Mouse (Mus musculus) hindbrain, embryonic 16.5 days (tissue): ENCODE results near the gene Epha2. TPM values are rescaled to one million over a fixed set of nuclear protein-coding genes. Genes with fewer than 3 reads are reported as not detected.

ENCODE experiments used
- ATAC-seq: fragments of 200-750 bp; cut with Nextera tagmentation; 2 replicates; pipeline ENCODE4 v1.8.0; 2017; ENCODE audit warnings: moderate TSS enrichment, moderate library complexity
- H3K27ac ChIP-seq: fragments of 300-500 bp; sonication (generic); 2 replicates; pipeline ENCODE4 v1.5.1; 2014; ENCODE audit warnings: low read depth, mild to moderate bottlenecking, control low read depth, low read length, moderate library complexity
- H3K27me3 ChIP-seq: fragments of 300-500 bp; sonication (generic); replicated peaks from 2 replicates; pipeline ENCODE4 v1.6.1; 2014; ENCODE audit warnings: low read length; ENCODE audit not compliant: control insufficient read depth, insufficient read depth
- H3K36me3 ChIP-seq: fragments of 300-500 bp; sonication (generic); 2 replicates; pipeline ENCODE4 v1.6.1; 2014; ENCODE audit warnings: mild to moderate bottlenecking, low read length, moderate library complexity, mixed read lengths; ENCODE audit not compliant: control insufficient read depth, insufficient read depth
- H3K4me1 ChIP-seq: fragments of 300-500 bp; sonication (generic); 2 replicates; pipeline ENCODE4 v1.6.1; 2014; ENCODE audit warnings: low read depth, low read length; ENCODE audit not compliant: control insufficient read depth, insufficient read depth
- H3K4me2 ChIP-seq: fragments of 300-500 bp; sonication (generic); 2 replicates; pipeline ENCODE4 v1.6.1; 2014; ENCODE audit warnings: mild to moderate bottlenecking, low read length, control low read depth, moderate library complexity
- H3K4me3 ChIP-seq: fragments of 300-500 bp; sonication (generic); 2 replicates; pipeline ENCODE4 v1.5.1; 2014; ENCODE audit warnings: mild to moderate bottlenecking, low read length, control low read depth, moderate library complexity
- H3K9ac ChIP-seq: fragments of 300-500 bp; sonication (generic); 2 replicates; pipeline ENCODE4 v1.6.1; 2014; ENCODE audit warnings: low read depth, mild to moderate bottlenecking, control low read depth, low read length, moderate library complexity
- H3K9me3 ChIP-seq: fragments of 300-500 bp; sonication (generic); 2 replicates; pipeline ENCODE4 v1.6.1; 2014; ENCODE audit warnings: mild to moderate bottlenecking, low read length, moderate library complexity; ENCODE audit not compliant: control insufficient read depth
- WGBS: fragments of 180-500 bp; shearing (Covaris S2); extraction: QIAGEN DNeasy Blood & Tissue Kit; methylation state at CpG from one replicate; pipeline ENCODE4 v1.1.7; 2014; 5-methylcytosine and 5-hydroxymethylcytosine counted together
- polyA plus RNA-seq: library from polyadenylated mRNA; unstranded; fragments of >200 nt; fragmentation: Nextera tagmentation; extraction: Ambion mirVana; gene quantifications from 2 replicates; pipeline ENCODE4 v1.2.1, GENCODE M21; 2015

The Epha2 gene
- 1.1 TPM in 2 replicates for polyA plus RNA-seq

DNA sequence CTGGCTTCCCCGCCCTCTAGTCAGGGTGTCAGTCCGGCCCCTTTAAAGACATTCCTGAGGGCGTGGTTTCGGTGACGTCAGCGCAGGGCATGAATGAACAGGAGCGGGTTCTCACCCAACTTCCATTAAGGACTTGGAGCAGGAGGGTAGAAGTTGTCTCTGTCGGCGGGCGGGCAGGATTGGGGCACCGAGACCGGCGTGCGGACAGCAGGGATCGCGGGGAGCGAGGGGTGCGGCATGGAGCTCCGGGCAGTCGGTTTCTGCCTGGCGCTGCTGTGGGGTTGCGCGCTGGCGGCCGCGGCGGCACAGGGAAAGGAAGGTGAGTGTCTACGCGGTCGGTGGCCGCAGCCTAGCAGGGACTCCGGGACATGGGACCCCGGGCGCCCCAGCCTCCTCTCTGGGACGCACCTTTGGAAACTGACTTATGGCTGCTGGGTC, at the start of gene Epha2:
Gene Epha2 (plus strand): TSS at position 125 of the 438 bp plus-strand sequence.
- WGBS, result under 1% methylated on average over 35 of the region's 35 CpGs
- no peaks in the 10 kb centered on the region for H3K36me3 ChIP-seq
- H3K9me3 ChIP-seq, result no peaks in the 10 kb centered on the region
- H3K27ac ChIP-seq, result no peak within 1 kb of the TSS
- H3K4me2 ChIP-seq, result peak within 1 kb of the TSS; percentile 90
- H3K4me3 ChIP-seq, result peak within 1 kb of the TSS; percentile 70
- H3K9ac ChIP-seq, result peak within 1 kb of the TSS; percentile 66
- ATAC-seq, result peak; percentile 69
- H3K27me3 ChIP-seq, result peaks cover 16% of the 10 kb centered on the region
- peaks cover 8% of the 10 kb centered on the region for H3K4me1 ChIP-seq

DNA sequence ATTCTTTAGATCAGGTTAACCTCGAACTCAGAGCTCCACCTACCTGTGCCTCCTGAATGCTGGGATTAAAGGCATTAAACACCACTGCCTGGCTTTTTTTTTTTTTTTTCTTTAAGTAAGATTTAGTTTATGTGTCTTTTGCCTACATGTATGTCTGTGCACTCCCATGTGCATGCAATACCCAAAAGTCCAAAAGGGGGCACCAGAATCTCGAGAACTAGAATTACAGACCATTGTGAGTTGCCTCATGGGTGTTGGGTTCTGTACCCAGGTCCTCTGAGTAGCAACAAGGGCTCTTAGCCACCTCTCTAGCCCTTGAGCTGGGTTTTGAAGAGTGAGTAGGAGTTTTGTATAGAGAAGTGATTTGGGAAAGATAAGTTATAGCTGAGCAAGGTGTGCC, 48.4 kb upstream of the Epha2 start:
- 82% methylated on average over 2 of the region's 2 CpGs for WGBS
- no peak for ATAC-seq
- Histone ChIP-seq H3K27me3 (peaks cover 20% of the 10 kb centered on the region), H3K4me2 (no peak overlapping the region), H3K36me3 (no peaks in the 10 kb centered on the region), H3K27ac (no peak overlapping the region), H3K9ac (no peak overlapping the region), H3K9me3 (no peaks in the 10 kb centered on the region), H3K4me1 (peaks cover 3% of the 10 kb centered on the region), H3K4me3 (no peak overlapping the region)

DNA sequence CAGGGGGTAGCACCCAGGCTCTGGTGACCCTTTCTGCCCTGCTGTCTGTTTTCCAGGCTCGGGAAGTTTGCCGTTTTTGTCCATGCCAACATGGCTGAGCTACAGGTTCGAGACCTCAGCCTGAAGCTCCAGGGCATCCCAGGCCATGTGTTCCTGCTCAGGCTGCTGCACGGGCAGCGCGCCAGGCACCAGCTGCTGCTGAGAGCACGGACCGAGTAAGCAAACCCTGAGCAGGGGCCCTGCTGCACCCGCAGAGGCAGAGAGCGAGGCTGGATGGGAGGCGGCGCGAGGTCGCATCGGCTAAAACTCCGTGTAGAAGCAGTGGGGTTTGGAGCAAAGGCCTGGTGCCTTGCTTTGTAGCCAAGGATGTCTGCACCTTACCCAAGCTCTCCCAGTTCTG, 46.8 kb upstream of the Epha2 start:
- H3K27ac ChIP-seq, result no peak overlapping the region
- no peak overlapping the region for H3K9ac ChIP-seq
- H3K36me3 ChIP-seq, result no peaks in the 10 kb centered on the region
- no peak overlapping the region for H3K4me3 ChIP-seq
- H3K9me3 ChIP-seq, result no peaks in the 10 kb centered on the region
- WGBS, result 60% methylated on average over 16 of the region's 16 CpGs
- no peak overlapping the region for H3K4me2 ChIP-seq
- H3K27me3 ChIP-seq, result peaks cover 4% of the 10 kb centered on the region
- 0 out of 2 replicates have a peak, but pooled peaks have one; percentile 48 for ATAC-seq
- H3K4me1 ChIP-seq, result no peaks in the 10 kb centered on the region

DNA sequence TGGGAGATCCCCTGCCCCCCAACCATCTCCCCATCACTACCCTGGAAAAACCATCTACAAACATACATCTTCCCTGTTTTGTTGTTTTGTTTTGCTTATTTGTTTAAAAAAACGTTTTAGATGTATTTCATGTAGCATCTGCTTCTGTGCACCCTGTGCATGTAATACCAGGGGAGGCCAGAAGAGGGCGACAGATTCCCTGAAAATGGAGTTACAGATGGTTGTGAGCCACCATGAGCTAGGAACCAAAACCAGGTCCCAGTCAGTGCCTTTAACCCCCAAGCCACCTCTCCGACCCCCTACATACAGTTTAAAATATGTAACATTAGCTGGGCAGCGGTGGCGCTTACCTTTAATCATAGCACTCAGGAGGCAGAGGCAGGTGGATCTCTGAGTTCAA, 43.6 kb upstream of the Epha2 start:
- Histone ChIP-seq H3K4me2 (no peak overlapping the region), H3K27me3 (no peaks in the 10 kb centered on the region), H3K36me3 (no peaks in the 10 kb centered on the region), H3K9me3 (no peaks in the 10 kb centered on the region), H3K27ac (no peak overlapping the region), H3K4me1 (no peaks in the 10 kb centered on the region), H3K4me3 (no peak overlapping the region), H3K9ac (no peak overlapping the region)
- no peak for ATAC-seq
- 70% methylated on average over 5 of the region's 5 CpGs for WGBS

DNA sequence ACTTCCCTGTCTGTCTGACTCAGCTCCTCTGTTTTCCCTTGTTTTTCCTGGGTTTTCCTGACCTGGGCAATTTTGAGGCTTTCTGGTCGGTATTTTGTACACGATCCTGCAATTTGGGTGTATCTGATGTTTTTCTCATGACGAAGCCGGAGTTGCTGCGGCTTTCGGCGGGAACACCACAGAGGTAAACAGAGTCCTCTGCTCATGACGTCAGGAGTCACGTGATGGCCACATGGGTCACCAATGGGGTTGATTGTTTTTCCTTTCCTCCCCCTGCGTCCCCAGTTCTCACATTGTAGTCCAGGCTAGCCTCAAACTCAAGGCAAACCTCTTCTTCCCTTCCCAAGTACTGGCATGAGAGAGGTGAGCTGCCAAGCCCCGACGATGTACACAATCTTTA, 41.6 kb upstream of the Epha2 start:
- Histone ChIP-seq H3K9me3 (no peaks in the 10 kb centered on the region), H3K9ac (no peak overlapping the region), H3K27ac (no peak overlapping the region), H3K27me3 (no peaks in the 10 kb centered on the region), H3K36me3 (no peaks in the 10 kb centered on the region), H3K4me3 (no peak overlapping the region), H3K4me1 (no peaks in the 10 kb centered on the region), H3K4me2 (no peak overlapping the region)
- 86% methylated on average over 12 of the region's 12 CpGs for whole genome bisulfite sequencing
- ATAC-seq, result no peak

DNA sequence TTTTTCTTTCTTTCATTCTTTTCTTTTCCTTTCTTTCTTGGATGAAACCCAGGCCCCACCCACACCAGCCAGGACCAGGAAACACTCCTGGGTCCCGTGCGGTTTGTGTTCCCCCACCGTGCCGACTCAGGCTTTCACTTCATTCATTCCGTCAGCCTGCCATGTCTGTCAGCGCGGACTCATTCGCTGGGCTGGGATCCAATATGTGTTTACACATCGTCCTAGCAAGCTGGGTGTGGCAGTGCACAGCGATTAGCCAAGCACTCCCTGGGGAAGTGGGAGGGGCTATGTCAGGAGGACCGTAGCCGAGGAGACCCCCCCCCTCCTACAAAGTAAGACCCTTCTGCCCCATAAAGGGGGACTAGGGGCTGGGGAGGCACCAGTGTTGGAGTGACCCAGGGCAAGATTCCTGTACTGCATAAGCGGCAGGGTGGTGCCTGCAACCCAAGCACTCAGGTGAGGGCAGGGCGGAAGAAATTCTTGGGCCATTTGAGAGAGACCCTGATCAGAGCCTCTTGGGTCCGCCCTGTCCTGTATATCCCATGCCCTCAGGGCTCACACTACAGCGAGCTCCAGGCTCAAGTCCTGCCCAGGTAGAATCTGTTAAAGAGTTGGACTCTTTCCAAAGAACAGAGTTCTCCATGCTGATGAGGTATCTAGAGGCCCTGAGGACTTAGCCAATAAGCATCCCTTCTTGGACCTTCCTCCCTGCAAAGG, 40.9 kb upstream of the Epha2 start:
- H3K27me3 ChIP-seq, result no peaks in the 10 kb centered on the region
- H3K9ac ChIP-seq, result no peak overlapping the region
- no peaks in the 10 kb centered on the region for H3K4me1 ChIP-seq
- H3K4me3 ChIP-seq, result no peak overlapping the region
- H3K27ac ChIP-seq, result no peak overlapping the region
- 51% methylated on average over 16 of the region's 16 CpGs for WGBS
- no peak for ATAC-seq
- no peaks in the 10 kb centered on the region for H3K9me3 ChIP-seq
- no peaks in the 10 kb centered on the region for H3K36me3 ChIP-seq
- H3K4me2 ChIP-seq, result peak overlapping the region; percentile 24; the same call in 1 of the 2 replicates

DNA sequence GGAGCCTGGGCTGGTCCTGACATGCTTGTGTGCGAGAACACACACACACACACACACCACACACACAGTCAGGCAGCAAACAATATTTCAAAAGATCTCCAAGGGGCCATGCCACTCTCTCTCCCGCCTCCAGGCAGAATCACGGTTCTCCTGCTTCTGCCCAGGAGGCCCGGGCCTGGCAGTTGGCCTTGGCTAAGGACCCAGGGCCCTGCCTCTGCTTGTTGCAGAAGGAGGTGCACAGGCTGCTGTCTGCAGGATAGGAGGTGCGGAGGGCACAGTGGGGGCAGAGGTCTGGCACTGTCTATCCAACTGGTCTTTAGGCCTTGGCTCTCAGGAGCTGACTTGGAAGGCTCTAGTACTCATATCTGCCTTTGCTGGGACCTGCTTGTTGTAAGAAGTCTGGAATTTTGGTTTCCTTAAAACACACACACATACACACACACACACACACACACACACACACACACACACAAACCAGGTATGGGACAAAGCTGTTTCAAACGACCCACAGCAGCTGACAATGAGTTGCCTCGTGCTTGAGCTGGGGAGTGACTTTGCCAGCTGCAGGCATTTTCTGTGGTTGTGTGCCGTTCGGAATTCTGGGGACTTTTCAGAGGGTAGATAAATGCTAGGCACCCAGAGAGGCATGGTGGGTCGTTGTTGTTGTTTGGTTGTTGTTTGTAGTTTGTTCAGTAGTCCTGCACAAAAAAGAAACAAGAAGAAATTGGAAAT, 38.0 kb upstream of the Epha2 start:
- no peak overlapping the region for H3K27ac ChIP-seq
- no peak for ATAC-seq
- 77% methylated on average over 10 of the region's 10 CpGs for WGBS
- H3K9ac ChIP-seq, result no peak overlapping the region
- H3K27me3 ChIP-seq, result no peaks in the 10 kb centered on the region
- H3K4me2 ChIP-seq, result no peak overlapping the region
- no peaks in the 10 kb centered on the region for H3K4me1 ChIP-seq
- no peaks in the 10 kb centered on the region for H3K9me3 ChIP-seq
- H3K36me3 ChIP-seq, result no peaks in the 10 kb centered on the region
- H3K4me3 ChIP-seq, result no peak overlapping the region

DNA sequence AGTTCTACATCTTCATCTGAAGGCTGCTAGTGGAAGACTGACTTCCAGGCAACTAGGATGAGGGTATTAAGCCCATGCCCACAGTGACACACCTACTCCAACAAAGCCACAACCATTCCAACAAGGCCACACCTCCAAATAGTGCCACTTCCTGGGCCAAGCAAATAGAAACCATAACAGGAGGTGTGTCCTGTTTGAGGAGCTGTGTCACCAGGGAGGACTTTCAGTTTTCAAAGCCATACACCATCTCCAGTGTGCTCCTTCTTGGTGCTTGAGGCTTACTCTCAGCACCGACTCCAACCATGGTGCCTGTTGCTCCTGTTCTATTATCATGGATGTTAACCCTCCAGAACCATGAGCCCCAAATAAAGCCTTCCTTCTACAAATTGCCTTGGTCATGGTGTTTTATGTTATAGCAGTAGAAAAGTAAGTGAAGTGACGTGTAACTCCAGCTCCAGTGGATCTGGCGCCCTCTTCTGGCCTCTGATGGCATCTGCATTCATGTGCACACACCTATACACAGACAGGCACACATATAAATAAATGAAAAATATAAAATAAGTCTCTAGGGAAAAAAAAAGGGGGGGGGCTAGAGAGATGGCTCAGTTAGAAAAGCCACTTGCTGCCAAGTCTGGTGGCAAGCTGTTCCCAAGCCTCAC, 34.9 kb upstream of the Epha2 start:
- ATAC-seq, result no peak
- H3K9me3 ChIP-seq, result no peaks in the 10 kb centered on the region
- H3K36me3 ChIP-seq, result no peaks in the 10 kb centered on the region
- no peak overlapping the region for H3K9ac ChIP-seq
- H3K4me1 ChIP-seq, result no peaks in the 10 kb centered on the region
- no peak overlapping the region for H3K4me2 ChIP-seq
- H3K27ac ChIP-seq, result no peak overlapping the region
- no peak overlapping the region for H3K4me3 ChIP-seq
- 86% methylated on average over 3 of the region's 3 CpGs for WGBS
- no peaks in the 10 kb centered on the region for H3K27me3 ChIP-seq

DNA sequence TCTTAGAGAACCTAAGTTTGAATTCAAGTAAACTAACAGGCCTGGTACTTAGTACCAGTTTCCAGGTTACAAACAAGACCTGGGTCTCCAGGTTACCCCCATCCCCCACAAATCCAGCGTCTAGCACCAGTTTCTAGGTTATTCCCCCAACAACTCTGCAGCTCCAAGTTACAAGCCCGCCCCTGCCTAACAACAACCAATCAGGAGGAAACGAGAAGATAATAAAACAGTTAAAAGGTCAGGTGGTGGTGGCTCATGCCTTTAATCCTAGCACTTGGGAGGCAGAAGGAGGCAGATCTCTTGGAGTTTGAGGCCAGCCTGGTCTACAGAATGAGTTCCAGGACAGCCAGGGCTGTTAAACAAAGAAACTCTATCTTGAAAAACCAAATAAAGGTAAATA, 33.8 kb upstream of the Epha2 start:
- no peak overlapping the region for H3K4me2 ChIP-seq
- H3K9me3 ChIP-seq, result no peaks in the 10 kb centered on the region

More for the DNA sequence above, 33.8 kb upstream of the Epha2 start:
- H3K27ac ChIP-seq, result no peak overlapping the region
- H3K36me3 ChIP-seq, result no peaks in the 10 kb centered on the region
- no peaks in the 10 kb centered on the region for H3K27me3 ChIP-seq
- H3K4me3 ChIP-seq, result no peak overlapping the region
- 86% methylated on average over 3 of the region's 3 CpGs for WGBS
- H3K4me1 ChIP-seq, result no peaks in the 10 kb centered on the region
- no peak for ATAC-seq
- no peak overlapping the region for H3K9ac ChIP-seq
